Mouse (Mus musculus) hindbrain, embryonic 15.5 days (tissue): ENCODE results near the gene Wdtc1. TPM values are rescaled to one million over a fixed set of nuclear protein-coding genes. Genes with fewer than 3 reads are reported as not detected.

ENCODE experiments used
- ATAC-seq: fragments of 200-750 bp; cut with Nextera tagmentation; 2 replicates; pipeline ENCODE4 v1.8.0; 2017; ENCODE audit warnings: low read depth, moderate number of reproducible peaks, moderate TSS enrichment; ENCODE audit not compliant: low FRiP score
- H3K27ac ChIP-seq: fragments of 300-500 bp; sonication (generic); replicated peaks from 2 replicates; pipeline ENCODE4 v1.5.1; 2015; ENCODE audit warnings: mild to moderate bottlenecking, inconsistent platforms
- H3K27me3 ChIP-seq: fragments of 300-500 bp; sonication (generic); 2 replicates; pipeline ENCODE4 v1.6.1; 2015; ENCODE audit warnings: control low read depth, inconsistent platforms
- H3K36me3 ChIP-seq: fragments of 300-500 bp; sonication (generic); 2 replicates; pipeline ENCODE4 v1.6.1; 2015; ENCODE audit warnings: control low read depth, inconsistent platforms
- H3K4me1 ChIP-seq: fragments of 300-500 bp; sonication (generic); replicated peaks from 2 replicates; pipeline ENCODE4 v1.6.1; 2015; ENCODE audit warnings: control low read depth, inconsistent platforms
- H3K4me2 ChIP-seq: fragments of 300-500 bp; sonication (generic); 2 replicates; pipeline ENCODE4 v1.6.1; 2015; ENCODE audit warnings: moderate library complexity, mild to moderate bottlenecking, inconsistent platforms
- H3K4me3 ChIP-seq: fragments of 300-500 bp; sonication (generic); 2 replicates; pipeline ENCODE4 v1.5.1; 2015; ENCODE audit warnings: mild to moderate bottlenecking, inconsistent platforms
- H3K9ac ChIP-seq: fragments of 300-500 bp; sonication (generic); 2 replicates; pipeline ENCODE4 v1.6.1; 2015; ENCODE audit warnings: inconsistent platforms
- H3K9me3 ChIP-seq: fragments of 300-500 bp; sonication (generic); 2 replicates; pipeline ENCODE4 v1.6.1; 2016; ENCODE audit warnings: control low read depth, inconsistent platforms
- WGBS: fragments of 180-500 bp; shearing (Covaris S2); methylation state at CpG from one replicate; pipeline ENCODE4 v1.1.7; 2015; 5-methylcytosine and 5-hydroxymethylcytosine counted together
- polyA plus RNA-seq: library from polyadenylated mRNA; unstranded; fragments of >200 nt; fragmentation: Nextera tagmentation; extraction: Ambion mirVana; gene quantifications from 2 replicates; pipeline ENCODE4 v1.2.1, GENCODE M21; 2015

Gene Wdtc1
- polyA plus RNA-seq, 1 experiment from 2014 or later: 24.0 TPM

- Histone ChIP-seq H3K27me3 (no peaks in the 10 kb centered on the region), H3K9me3 (no peaks in the 10 kb centered on the region), H3K36me3 (no peaks in the 10 kb centered on the region), H3K9ac (no peak overlapping the region), H3K4me3 (peak overlapping the region; percentile 85), H3K27ac (no peak overlapping the region), H3K4me1 (peaks cover 57% of the 10 kb centered on the region), H3K4me2 (peak overlapping the region; percentile 69)
- 75% methylated on average over 6 of the region's 6 CpGs for WGBS
- ATAC-seq: no peak
Measured at GRCm38 (mm10) chr4:133372278-133372665, 19.0 kb upstream of the Wdtc1 start.

DNA sequence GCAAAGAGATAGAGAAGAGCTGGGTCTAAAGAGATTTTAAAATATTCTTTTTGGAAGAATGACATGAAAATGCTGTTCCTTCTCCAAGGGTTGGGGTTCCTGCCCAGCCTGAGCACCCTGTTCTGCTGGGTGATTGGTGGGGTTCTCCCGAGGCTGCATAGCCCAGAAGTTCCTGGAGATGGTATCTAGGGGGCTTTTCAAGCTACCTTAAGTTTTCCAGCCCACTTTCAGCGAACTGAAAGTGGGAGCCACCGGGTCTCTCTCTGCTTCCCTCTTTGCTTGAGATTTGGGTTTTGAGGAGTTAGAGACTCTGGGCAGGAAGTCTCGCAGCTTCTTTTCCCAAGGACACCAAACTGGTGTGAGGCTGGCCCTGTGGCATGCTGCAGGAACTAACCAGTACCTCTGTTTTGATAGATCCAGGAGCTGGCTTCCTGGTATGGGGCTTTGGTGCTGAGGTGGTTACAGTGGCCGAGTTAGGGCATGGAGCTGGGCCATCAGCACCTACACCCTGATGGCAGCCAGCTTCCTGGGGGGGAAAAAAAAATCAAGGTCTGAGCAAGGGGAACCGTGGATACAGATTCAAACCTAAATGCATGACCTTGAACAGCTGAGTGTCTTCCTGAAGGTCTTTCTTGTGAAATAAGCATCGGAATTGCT lies 18.5 kb upstream of the Wdtc1 start:
- no peaks in the 10 kb centered on the region for H3K36me3 ChIP-seq
- peak overlapping the region; percentile 21; the same call in 1 of the 2 replicates for H3K9ac ChIP-seq
- no peaks in the 10 kb centered on the region for H3K27me3 ChIP-seq
- ATAC-seq: no peak
- WGBS: 78% methylated on average over 7 of the region's 7 CpGs
- peak overlapping the region; percentile 69 for H3K4me2 ChIP-seq
- peaks cover 57% of the 10 kb centered on the region for H3K4me1 ChIP-seq
- peak overlapping the region; percentile 85 for H3K4me3 ChIP-seq
- no peak overlapping the region for H3K27ac ChIP-seq
- H3K9me3 ChIP-seq: no peaks in the 10 kb centered on the region

DNA sequence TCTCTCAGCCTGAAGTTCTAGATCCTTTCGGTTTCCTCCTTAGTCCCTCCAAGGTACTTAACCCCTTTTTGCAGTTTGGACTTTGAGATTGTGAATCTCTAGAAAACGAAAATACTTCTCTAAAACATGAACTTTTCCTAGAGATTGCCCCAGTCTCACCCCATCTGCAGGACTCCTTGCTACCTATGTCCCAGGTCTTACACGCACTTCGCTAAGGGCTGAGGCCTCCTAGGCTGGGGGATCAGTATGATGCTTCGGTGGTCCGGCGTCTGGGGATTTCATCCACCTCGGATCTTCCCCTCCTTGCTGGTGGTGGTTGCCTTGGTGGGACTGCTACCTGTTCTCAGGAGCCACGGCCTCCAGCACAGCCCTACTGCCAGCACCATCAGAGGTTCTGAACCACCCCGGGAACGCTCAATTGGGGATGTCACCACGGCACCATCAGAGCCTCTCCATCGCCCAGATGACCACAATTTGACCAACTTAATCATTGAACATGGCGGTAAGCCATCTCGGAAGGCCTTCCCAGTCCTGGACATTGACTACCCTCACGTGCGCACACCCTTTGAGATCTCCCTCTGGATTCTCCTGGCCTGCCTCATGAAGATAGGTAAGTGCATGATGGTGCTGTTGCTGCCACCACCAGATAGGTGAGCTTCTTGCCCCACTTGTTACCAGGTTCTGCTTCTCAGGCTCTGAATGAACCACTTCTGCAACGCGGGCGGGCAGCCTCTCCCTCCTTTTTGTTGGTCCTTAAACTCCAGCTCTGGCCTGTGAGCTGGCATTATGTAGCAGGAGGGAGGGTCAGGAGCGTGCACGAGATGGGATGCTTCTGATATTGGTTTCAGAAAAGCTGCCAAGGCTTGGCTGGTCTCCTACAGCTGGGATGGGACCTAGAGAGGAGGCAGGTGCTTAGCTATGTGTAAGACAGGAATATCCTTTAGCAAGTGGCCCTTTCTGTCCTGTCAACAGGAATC lies 17.3 kb upstream of the Wdtc1 start:
- H3K27me3 ChIP-seq: no peaks in the 10 kb centered on the region
- H3K4me2 ChIP-seq: peak overlapping the region; percentile 69
- no peak for ATAC-seq
- 70% methylated on average over 22 of the region's 22 CpGs for WGBS
- H3K36me3 ChIP-seq: no peaks in the 10 kb centered on the region
- no peaks in the 10 kb centered on the region for H3K9me3 ChIP-seq
- peak overlapping the region; percentile 89 for H3K27ac ChIP-seq
- H3K4me1 ChIP-seq: peaks cover 51% of the 10 kb centered on the region
- H3K4me3 ChIP-seq: peak overlapping the region; percentile 85
- peak overlapping the region; percentile 93 for H3K9ac ChIP-seq

GRCm38 (mm10) chr4:133369553-133370297 lies 16.4 kb upstream of the Wdtc1 start, which contains the start of gene Slc9a1:
Slc9a1 (plus strand) TSS chr4:133369706.
- Histone ChIP-seq H3K36me3 (no peaks in the 10 kb centered on the region), H3K27ac (peak within 1 kb of the TSS; percentile 89), H3K4me2 (peak within 1 kb of the TSS; percentile 69), H3K9ac (peak within 1 kb of the TSS; percentile 93), H3K9me3 (no peaks in the 10 kb centered on the region), H3K27me3 (no peaks in the 10 kb centered on the region), H3K4me1 (peaks cover 45% of the 10 kb centered on the region), H3K4me3 (peak within 1 kb of the TSS; percentile 85)
- peak; percentile 94 for ATAC-seq
- WGBS: under 1% methylated on average over 40 of the region's 40 CpGs

- no peaks in the 10 kb centered on the region for H3K27me3 ChIP-seq
- H3K4me3 ChIP-seq: no peak overlapping the region
- WGBS: 91% methylated on average over 6 of the region's 6 CpGs
- no peaks in the 10 kb centered on the region for H3K4me1 ChIP-seq
- no peak overlapping the region for H3K27ac ChIP-seq
- H3K36me3 ChIP-seq: no peaks in the 10 kb centered on the region
- H3K9me3 ChIP-seq: no peaks in the 10 kb centered on the region
- no peak overlapping the region for H3K4me2 ChIP-seq
- no peak overlapping the region for H3K9ac ChIP-seq
- ATAC-seq: no peak
Measured at GRCm38 (mm10) chr4:133354641-133355040, 1.4 kb upstream of the Wdtc1 start.

DNA sequence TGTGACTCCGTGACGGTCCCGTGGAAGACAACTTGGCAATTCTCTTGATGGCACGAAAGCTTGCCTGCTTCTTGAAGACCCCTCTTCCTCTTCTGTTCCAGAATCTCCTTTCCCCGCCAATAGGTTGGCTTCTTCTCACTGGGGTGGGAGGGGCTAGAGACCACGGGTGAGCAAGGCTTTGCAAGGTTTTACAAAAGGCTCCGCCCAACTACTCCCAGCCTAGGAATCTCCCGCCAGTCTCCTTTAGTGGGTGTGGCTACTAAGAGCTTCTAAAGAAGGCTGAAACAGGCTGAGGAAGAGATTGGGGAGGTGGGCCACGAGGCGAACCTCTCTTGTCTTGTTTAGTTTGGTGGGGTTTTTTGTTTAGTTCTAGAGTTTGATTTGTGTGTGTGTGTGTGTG lies 484 bp downstream of the Wdtc1 start:
- Histone ChIP-seq H3K9me3 (no peaks in the 10 kb centered on the region), H3K9ac (no peak overlapping the region), H3K4me3 (no peak overlapping the region), H3K27me3 (no peaks in the 10 kb centered on the region), H3K36me3 (no peaks in the 10 kb centered on the region), H3K4me1 (no peaks in the 10 kb centered on the region), H3K4me2 (no peak overlapping the region), H3K27ac (no peak overlapping the region)
- ATAC-seq: no peak
- WGBS: 71% methylated on average over 10 of the region's 10 CpGs

DNA sequence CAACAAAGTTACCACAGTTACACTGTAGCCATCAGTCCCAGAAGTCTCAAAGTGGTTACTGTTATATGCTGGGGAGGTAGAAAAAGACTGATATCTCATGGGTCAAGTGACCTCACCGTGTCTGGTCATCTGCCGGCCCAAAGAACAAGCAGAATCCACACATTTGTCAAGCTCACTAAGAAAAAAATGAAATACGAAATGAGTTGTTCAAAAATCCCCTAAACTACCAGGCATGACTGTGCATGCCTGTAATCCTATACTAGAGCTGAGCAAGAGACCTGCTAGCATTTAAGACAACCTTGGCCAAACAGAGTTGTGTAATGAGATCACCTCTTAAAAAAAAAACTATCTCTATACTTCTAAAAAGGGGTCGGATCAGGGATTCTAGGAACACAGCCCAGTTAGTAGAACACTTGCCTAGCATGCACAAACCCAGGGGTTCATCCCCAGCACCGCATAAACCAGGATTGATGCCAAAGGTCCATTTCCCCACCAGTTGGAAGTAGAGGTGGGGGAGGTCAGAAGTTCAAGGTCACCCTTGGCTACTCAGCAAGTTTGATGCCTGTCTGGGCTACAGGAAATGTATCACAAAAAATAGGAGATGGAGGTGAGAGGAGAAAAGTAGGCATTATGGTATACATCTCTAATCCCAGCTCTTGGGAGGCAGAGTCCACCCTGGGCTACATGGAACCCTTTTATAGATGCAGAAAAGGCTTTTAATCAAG lies 5.1 kb downstream of the Wdtc1 start:
- no peaks in the 10 kb centered on the region for H3K36me3 ChIP-seq
- no peaks in the 10 kb centered on the region for H3K9me3 ChIP-seq
- H3K4me3 ChIP-seq: no peak overlapping the region
- ATAC-seq: no peak
- no peaks in the 10 kb centered on the region for H3K27me3 ChIP-seq
- H3K4me1 ChIP-seq: no peaks in the 10 kb centered on the region
- 89% methylated on average over 5 of the region's 5 CpGs for WGBS
- H3K4me2 ChIP-seq: no peak overlapping the region
- no peak overlapping the region for H3K9ac ChIP-seq
- no peak overlapping the region for H3K27ac ChIP-seq

GRCm38 (mm10) chr4:133347624-133348023 lies 5.7 kb downstream of the Wdtc1 start:
- WGBS: 65% methylated on average over 4 of the region's 4 CpGs
- no peak overlapping the region for H3K4me2 ChIP-seq
- no peaks in the 10 kb centered on the region for H3K9me3 ChIP-seq
- no peaks in the 10 kb centered on the region for H3K27me3 ChIP-seq
- H3K9ac ChIP-seq: no peak overlapping the region
- no peak for ATAC-seq
- H3K27ac ChIP-seq: no peak overlapping the region
- H3K4me3 ChIP-seq: no peak overlapping the region
- H3K36me3 ChIP-seq: no peaks in the 10 kb centered on the region
- H3K4me1 ChIP-seq: no peaks in the 10 kb centered on the region

DNA sequence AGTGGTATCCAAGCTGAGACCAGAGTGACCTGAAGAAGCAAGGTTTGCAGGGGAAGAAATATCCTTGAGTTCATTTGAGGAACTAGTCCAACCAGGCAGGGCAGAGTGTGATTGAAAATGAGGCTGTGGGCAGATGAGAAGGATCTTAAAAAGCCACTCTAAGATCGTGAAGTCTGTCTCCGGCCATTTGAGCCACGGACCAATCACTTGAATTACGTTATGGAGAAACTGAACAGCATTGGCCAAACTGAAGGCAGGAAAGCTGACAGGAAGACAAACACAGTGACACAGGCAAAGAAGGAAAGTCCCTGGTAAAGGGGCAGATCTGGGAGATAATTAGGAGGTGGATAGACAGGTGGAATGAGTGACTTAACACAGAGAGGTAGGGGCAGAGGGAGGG lies 6.7 kb downstream of the Wdtc1 start:
- Histone ChIP-seq H3K4me3 (no peak overlapping the region), H3K27ac (no peak overlapping the region), H3K36me3 (no peaks in the 10 kb centered on the region), H3K4me2 (no peak overlapping the region), H3K4me1 (no peaks in the 10 kb centered on the region), H3K27me3 (no peaks in the 10 kb centered on the region), H3K9me3 (no peaks in the 10 kb centered on the region), H3K9ac (no peak overlapping the region)
- no peak for ATAC-seq
- WGBS: 92% methylated on average over 4 of the region's 4 CpGs

DNA sequence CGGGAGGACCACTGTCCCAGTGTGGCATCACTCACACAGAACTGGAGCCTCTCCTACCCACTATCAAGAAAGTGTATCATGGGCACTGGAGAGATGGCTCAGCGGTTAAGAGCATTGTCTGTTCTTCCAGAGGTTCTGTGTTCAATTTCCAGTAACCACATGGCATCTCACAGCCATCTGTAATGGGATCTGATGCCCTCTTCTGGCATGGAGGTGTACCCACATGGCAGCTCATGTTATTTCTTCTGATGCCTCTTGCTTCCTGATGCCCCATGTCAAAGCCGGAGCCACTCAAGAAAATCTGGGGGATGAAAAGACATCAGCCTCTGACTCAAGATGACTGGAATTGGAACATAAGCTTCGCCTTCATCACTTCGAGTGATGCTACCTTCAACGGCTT lies 7.6 kb downstream of the Wdtc1 start:
- Histone ChIP-seq H3K9ac (no peak overlapping the region), H3K9me3 (no peaks in the 10 kb centered on the region), H3K27ac (no peak overlapping the region), H3K4me1 (no peaks in the 10 kb centered on the region), H3K4me3 (no peak overlapping the region), H3K4me2 (no peak overlapping the region), H3K27me3 (0 out of 2 replicates have a peak, but pooled peaks cover 6% of the 10 kb centered on the region), H3K36me3 (no peaks in the 10 kb centered on the region)
- ATAC-seq: no peak
- WGBS: 88% methylated on average over 6 of the region's 6 CpGs

DNA sequence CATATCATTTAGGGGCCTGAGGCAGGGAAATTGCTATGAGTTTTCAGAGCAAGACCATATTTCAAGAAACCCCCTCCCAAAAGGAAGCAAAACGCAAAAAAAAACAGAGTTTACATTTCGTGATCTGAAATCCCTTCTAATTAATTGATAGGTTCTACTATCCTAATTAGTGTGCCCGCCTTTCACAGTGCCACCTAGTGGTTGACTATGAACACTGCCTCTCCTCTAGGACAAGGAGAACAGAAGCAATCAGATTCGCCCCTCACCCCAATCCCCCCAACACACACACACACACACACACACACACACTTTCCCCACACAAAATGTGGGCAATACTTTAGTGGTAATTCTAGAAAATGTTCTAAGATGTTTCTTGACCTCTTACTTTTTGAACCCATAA lies 9.2 kb downstream of the Wdtc1 start:
- Histone ChIP-seq H3K27me3 (0 out of 2 replicates have a peak, but pooled peaks cover 7% of the 10 kb centered on the region), H3K4me3 (no peak overlapping the region), H3K27ac (no peak overlapping the region), H3K9ac (no peak overlapping the region), H3K9me3 (no peaks in the 10 kb centered on the region), H3K4me2 (no peak overlapping the region), H3K36me3 (no peaks in the 10 kb centered on the region), H3K4me1 (peaks cover 4% of the 10 kb centered on the region; the same call in 1 of the 2 replicates)
- no peak for ATAC-seq
- 10% methylated on average over 4 of the region's 4 CpGs for WGBS
